35 mouse cellular contexts compared by ENCODE assay signal in genomic region chr12:59137031-59137430, GRCm38 (mm10).
"Had no signal": no experiment of that assay in that cellular context is flagged by ENCODE, and none has a peak within 500 bp of the region (broad histone marks: within the 10 kb centered on the region; RNA-seq: fewer than 3 reads in every experiment).

No protein-coding gene starts in this region.

- ATAC-seq: hindbrain, embryonic 16.5 days; hindbrain, postnatal 0 days; inflammation-experienced regulatory T-cells, adult 6 months; intestine, embryonic 15.5 days; intestine, embryonic 16.5 days; intestine, postnatal 0 days had no signal

- H3K27ac ChIP-seq: heart, embryonic 13.5 days; heart, embryonic 15.5 days; hindbrain, embryonic 10.5 days; hindbrain, embryonic 12.5 days; hindbrain, embryonic 13.5 days; hindbrain, embryonic 14.5 days; hindbrain, embryonic 15.5 days; hindbrain, postnatal 0 days; intestine, embryonic 15.5 days; kidney, embryonic 15.5 days; kidney, postnatal 0 days; layer of hippocampus, adult 2 months; left cerebral cortex, adult 2 months had no signal

- H3K9me3 ChIP-seq: heart, embryonic 12.5 days; heart, embryonic 13.5 days; heart, embryonic 15.5 days; hindbrain, embryonic 10.5 days; hindbrain, embryonic 12.5 days; hindbrain, embryonic 13.5 days; hindbrain, embryonic 15.5 days; intestine, embryonic 15.5 days; kidney, embryonic 15.5 days had no signal

- H3K4me3 ChIP-seq: heart, embryonic 12.5 days; heart, embryonic 13.5 days; heart, embryonic 15.5 days; hindbrain, embryonic 10.5 days; hindbrain, embryonic 12.5 days; hindbrain, embryonic 13.5 days; hindbrain, embryonic 15.5 days; intestine, embryonic 15.5 days; kidney, embryonic 15.5 days; layer of hippocampus, adult 2 months; left cerebral cortex, adult 2 months had no signal

- DNase-seq: heart, postnatal 10 days; heart, postnatal 14 days; heart, postnatal 36 days; heart, postnatal 4 days; kidney, adult 11 months; kidney, adult 18-20 months; kidney, adult 2 months; kidney, adult 8-10 months; kidney, adult 9 months; kidney, postnatal 10 days; kidney, postnatal 14 days; kidney, postnatal 25 days; kidney, postnatal 36 days; kidney, postnatal 4 days; layer of hippocampus, adult 9-11 months; layer of hippocampus, postnatal 36 days had no signal

- H3K9ac ChIP-seq: heart, embryonic 12.5 days; heart, embryonic 13.5 days; heart, embryonic 15.5 days; hindbrain, embryonic 12.5 days; hindbrain, embryonic 13.5 days; hindbrain, embryonic 14.5 days; hindbrain, embryonic 15.5 days; intestine, embryonic 15.5 days; kidney, embryonic 15.5 days had no signal

- H3K4me2 ChIP-seq: heart, embryonic 11.5 days; heart, embryonic 12.5 days; heart, embryonic 13.5 days; heart, embryonic 15.5 days; hindbrain, embryonic 12.5 days; hindbrain, embryonic 13.5 days; hindbrain, embryonic 14.5 days; hindbrain, embryonic 15.5 days; intestine, embryonic 15.5 days; kidney, embryonic 15.5 days had no signal

- H3K27me3 ChIP-seq: heart, embryonic 12.5 days; heart, embryonic 13.5 days; heart, embryonic 15.5 days; hindbrain, embryonic 12.5 days; hindbrain, embryonic 13.5 days; hindbrain, embryonic 15.5 days; intestine, embryonic 15.5 days; kidney, embryonic 15.5 days had no signal
